Mouse (Mus musculus) intestine, postnatal 0 days (tissue): ENCODE measurements around the gene Hsd17b2. TPM values are rescaled to one million over a fixed set of nuclear protein-coding genes. Genes with fewer than 3 reads are reported as not detected.

ENCODE experiments used
- ATAC-seq: fragments of 200-750 bp; cut with Nextera tagmentation; 2 replicates; pipeline ENCODE4 v1.8.0; 2017; ENCODE audit warnings: mild to moderate bottlenecking, moderate TSS enrichment, moderate library complexity
- H3K27ac ChIP-seq: fragments of 300-500 bp; sonication (generic); 2 replicates; pipeline ENCODE4 v1.5.1; 2014; ENCODE audit warnings: mild to moderate bottlenecking, low read depth, low read length, moderate library complexity
- H3K27me3 ChIP-seq: fragments of 300-500 bp; sonication (generic); replicated peaks from 2 replicates; pipeline ENCODE4 v1.6.1; 2014; ENCODE audit warnings: low read length, mixed read lengths; ENCODE audit not compliant: control insufficient read depth, insufficient read depth
- H3K36me3 ChIP-seq: fragments of 300-500 bp; sonication (generic); 2 replicates; pipeline ENCODE4 v1.6.1; 2014; ENCODE audit warnings: mild to moderate bottlenecking, moderate library complexity; ENCODE audit not compliant: control insufficient read depth, insufficient read depth
- H3K4me1 ChIP-seq: fragments of 300-500 bp; sonication (generic); replicated peaks from 2 replicates; pipeline ENCODE4 v1.6.1; 2014; ENCODE audit warnings: antibody characterized with exemption, low read length, mixed read lengths; ENCODE audit not compliant: control insufficient read depth, insufficient read depth
- H3K4me2 ChIP-seq: fragments of 300-500 bp; sonication (generic); replicated peaks from 2 replicates; pipeline ENCODE4 v1.6.1; 2014; ENCODE audit warnings: low read depth, mild to moderate bottlenecking, moderate library complexity
- H3K4me3 ChIP-seq: fragments of 300-500 bp; sonication (generic); 2 replicates; pipeline ENCODE4 v1.5.1; 2014; ENCODE audit warnings: low read depth, low read length
- H3K9ac ChIP-seq: fragments of 300-500 bp; sonication (generic); 2 replicates; pipeline ENCODE4 v1.6.1; 2014; ENCODE audit warnings: mild to moderate bottlenecking, low read depth, low read length
- H3K9me3 ChIP-seq: fragments of 300-500 bp; sonication (generic); 2 replicates; pipeline ENCODE4 v1.6.1; 2016; ENCODE audit warnings: mixed run types; ENCODE audit not compliant: control insufficient read depth
- CTCF ChIP-seq: sonication (generic); IDR thresholded peaks from 2 replicates; pipeline ENCODE4 v1.5.1; 2016; ENCODE audit warnings: low read depth, mild to moderate bottlenecking, control low read depth, antibody characterized with exemption, moderate library complexity
- WGBS: fragments of 180-500 bp; shearing (Covaris S2); extraction: QIAGEN DNeasy Blood & Tissue Kit; methylation state at CpG from one replicate; pipeline ENCODE4 v1.1.7; 2014; 5-methylcytosine and 5-hydroxymethylcytosine counted together
- polyA plus RNA-seq: library from polyadenylated mRNA; unstranded; fragments of >200 nt; fragmentation: Nextera tagmentation; extraction: Ambion mirVana; gene quantifications from 2 replicates; pipeline ENCODE4 v1.2.1, GENCODE M21; 2015

Gene Hsd17b2
- polyA plus RNA-seq, 1 experiment from 2014 or later, result 69.9 TPM

DNA sequence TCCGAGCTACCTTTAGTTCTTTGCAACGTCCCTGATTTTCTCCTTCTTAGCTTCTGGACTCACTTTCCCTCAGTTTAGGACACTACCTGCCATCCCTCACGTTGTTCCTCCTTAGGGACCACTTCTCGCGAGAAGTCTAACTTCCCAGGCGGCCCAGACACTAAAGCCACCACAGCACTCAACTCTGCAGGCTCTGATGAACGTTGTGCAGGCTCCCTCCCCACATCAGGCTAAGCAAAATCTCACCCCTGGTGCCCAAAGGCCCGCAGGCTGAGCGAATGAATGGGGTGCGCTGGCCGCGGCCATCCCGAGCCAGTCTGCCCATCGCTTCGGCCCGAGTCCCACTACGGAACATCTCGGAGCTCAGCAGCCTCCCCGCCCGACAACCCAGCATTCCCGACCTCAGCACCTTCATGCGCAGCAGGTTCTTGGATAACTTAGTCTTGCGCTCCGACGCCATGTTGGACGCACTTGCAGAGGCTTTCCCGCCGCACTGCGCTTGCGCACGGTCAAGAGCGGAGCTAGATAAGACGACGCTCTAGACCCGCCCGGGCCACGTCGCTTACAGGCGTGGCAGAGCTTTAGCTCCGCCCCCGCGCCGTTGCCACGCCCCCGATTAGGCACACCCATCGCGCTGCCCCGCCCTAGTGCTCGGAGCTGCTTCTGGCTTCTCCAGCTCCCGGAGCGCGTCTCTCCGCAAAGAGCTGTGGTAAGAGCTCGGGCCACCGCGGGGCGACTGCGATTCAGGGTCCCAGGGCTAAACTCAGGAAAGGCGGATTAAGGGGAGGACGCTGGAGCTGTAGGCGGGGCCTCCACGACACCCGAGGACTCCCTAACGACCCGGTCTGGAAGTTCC is 100.0 kb downstream of the Hsd17b2 start, which contains the start of gene Mphosph6:
Gene Mphosph6 (minus strand): TSS at position 501 of the 856 bp plus-strand sequence.
- WGBS, result under 1% methylated on average over 65 of the region's 65 CpGs
- peak; percentile 48 for TF ChIP-seq CTCF
- peak within 1 kb of the TSS; percentile 73 for H3K4me2 ChIP-seq

DNA sequence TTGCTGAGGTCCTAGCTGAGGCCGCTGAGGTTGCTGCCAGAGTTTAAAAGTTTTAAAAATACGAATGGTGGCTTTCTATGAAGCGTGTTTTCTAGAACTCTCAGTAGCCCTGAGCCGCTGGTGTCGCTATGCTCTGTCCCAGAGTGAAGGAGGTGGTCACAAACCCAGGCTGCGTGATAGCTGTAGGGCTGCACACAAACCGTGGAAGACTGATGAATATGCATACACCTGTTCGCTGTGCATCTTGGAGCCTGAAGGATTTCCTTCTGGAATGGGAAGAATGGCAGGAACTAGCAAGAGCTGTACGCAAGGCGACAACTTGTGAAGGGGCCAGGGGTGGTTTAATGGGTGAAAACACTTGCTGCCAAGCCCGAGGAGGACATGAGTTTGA is 100.6 kb downstream of the Hsd17b2 start:
- Histone ChIP-seq H3K9ac (peak overlapping the region; percentile 65), H3K9me3 (no peaks in the 10 kb centered on the region), H3K4me3 (peak overlapping the region; percentile 77), H3K36me3 (0 out of 2 replicates have a peak, but pooled peaks cover 8% of the 10 kb centered on the region), H3K4me2 (peak overlapping the region; percentile 73), H3K27ac (peak overlapping the region; percentile 75), H3K27me3 (no peaks in the 10 kb centered on the region), H3K4me1 (peaks cover 3% of the 10 kb centered on the region; the same call in 1 of the 2 replicates)
- WGBS, result 3% methylated on average over 11 of the region's 11 CpGs
- ATAC-seq, result peak; percentile 37
- no peak for TF ChIP-seq CTCF

More for the DNA sequence above, 100.0 kb downstream of the Hsd17b2 start, which contains the start of gene Mphosph6:
- H3K4me1 ChIP-seq, result peaks cover 3% of the 10 kb centered on the region; the same call in 1 of the 2 replicates
- H3K4me3 ChIP-seq, result peak within 1 kb of the TSS; percentile 77
- H3K36me3 ChIP-seq, result 0 out of 2 replicates have a peak, but pooled peaks cover 9% of the 10 kb centered on the region
- no peaks in the 10 kb centered on the region for H3K9me3 ChIP-seq
- ATAC-seq, result peak; percentile 96
- H3K27ac ChIP-seq, result peak within 1 kb of the TSS; percentile 91
- no peaks in the 10 kb centered on the region for H3K27me3 ChIP-seq
- H3K9ac ChIP-seq, result peak within 1 kb of the TSS; percentile 88

DNA sequence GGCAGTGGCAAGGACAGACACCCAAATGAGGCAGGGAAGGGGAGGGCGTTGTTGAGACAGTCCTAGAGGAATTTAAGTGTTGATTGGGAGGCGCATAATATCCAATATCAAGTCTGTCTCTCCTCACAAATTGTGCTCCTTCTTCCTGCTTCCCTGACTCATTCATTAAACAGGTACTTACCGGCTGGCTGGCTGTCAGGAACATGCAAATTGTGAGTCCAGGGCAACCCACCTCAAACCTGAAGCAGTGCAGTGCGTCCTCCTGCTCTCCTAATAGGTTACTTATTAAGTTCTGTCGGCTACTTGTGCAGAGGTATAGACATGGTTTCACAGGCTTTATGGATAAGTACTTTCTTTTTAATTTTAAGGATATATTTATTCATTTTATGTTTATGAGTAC is 103.7 kb downstream of the Hsd17b2 start:
- TF ChIP-seq CTCF, result no peak
- Histone ChIP-seq H3K27me3 (no peaks in the 10 kb centered on the region), H3K4me3 (no peak overlapping the region), H3K36me3 (no peaks in the 10 kb centered on the region), H3K4me2 (peak overlapping the region; percentile 21; the same call in 1 of the 2 replicates), H3K9ac (no peak overlapping the region), H3K27ac (no peak overlapping the region; the same call in 1 of the 2 replicates), H3K9me3 (no peaks in the 10 kb centered on the region), H3K4me1 (no peaks in the 10 kb centered on the region; the same call in 1 of the 2 replicates)
- 37% methylated on average over 5 of the region's 5 CpGs for WGBS
- ATAC-seq, result 0 out of 2 replicates have a peak, but pooled peaks have one; percentile 7

Other genes with a start within 250 kb of the Hsd17b2 start
- gene Plcg2, start 203.6 kb upstream of the Hsd17b2 start, polyA plus RNA-seq, result 1.4 and 1.5 TPM in 2 replicates
- gene Sdr42e1, start 28.2 kb upstream of the Hsd17b2 start, polyA plus RNA-seq, result 6.0 and 7.7 TPM in 2 replicates
- gene Mphosph6, start 100.0 kb downstream of the Hsd17b2 start, polyA plus RNA-seq, result 31.3 and 33.4 TPM in 2 replicates